Mouse (Mus musculus) forebrain, postnatal 0 days (tissue): ENCODE data around the gene Tmem198b. TPM values are rescaled to one million over a fixed set of nuclear protein-coding genes. Genes with fewer than 3 reads are reported as not detected.

Experiments used
- ATAC-seq: fragments of 200-750 bp; cut with Nextera tagmentation; 2 replicates; pipeline ENCODE4 v1.8.0; 2017; ENCODE audit warnings: mild to moderate bottlenecking, moderate library complexity
- DNase-seq: peaks from one replicate; pipeline ENCODE4 v3.0.0-alpha.2; 2015
- H3K27ac ChIP-seq: fragments of 300-500 bp; sonication (generic); 2 replicates; pipeline ENCODE4 v1.5.1; 2014; ENCODE audit warnings: low read depth, mild to moderate bottlenecking, antibody characterized with exemption, low read length, moderate library complexity, mixed read lengths
- H3K27me3 ChIP-seq: fragments of 300-500 bp; sonication (generic); 2 replicates; pipeline ENCODE4 v1.6.1; 2014; ENCODE audit warnings: mild to moderate bottlenecking, low read length, mixed read lengths; ENCODE audit not compliant: insufficient read depth
- H3K36me3 ChIP-seq: fragments of 300-500 bp; sonication (generic); 2 replicates; pipeline ENCODE4 v1.6.1; 2014; ENCODE audit warnings: mild to moderate bottlenecking, moderate library complexity; ENCODE audit not compliant: insufficient read depth
- H3K4me1 ChIP-seq: fragments of 300-500 bp; sonication (generic); 2 replicates; pipeline ENCODE4 v1.6.1; 2014; ENCODE audit warnings: antibody characterized with exemption; ENCODE audit not compliant: insufficient read depth
- H3K4me2 ChIP-seq: fragments of 300-500 bp; sonication (generic); 2 replicates; pipeline ENCODE4 v1.6.1; 2014; ENCODE audit warnings: low read depth, mild to moderate bottlenecking, moderate library complexity
- H3K4me3 ChIP-seq: fragments of 300-500 bp; sonication (generic); 2 replicates; pipeline ENCODE4 v1.5.1; 2014; ENCODE audit warnings: low read depth, low read length, mixed read lengths
- H3K9ac ChIP-seq: fragments of 300-500 bp; sonication (generic); 2 replicates; pipeline ENCODE4 v1.6.1; 2014; ENCODE audit warnings: mild to moderate bottlenecking
- H3K9me3 ChIP-seq: fragments of 300-500 bp; sonication (generic); 2 replicates; pipeline ENCODE4 v1.6.1; 2016; ENCODE audit warnings: low read length
- CTCF ChIP-seq: sonication (generic); IDR thresholded peaks from 2 replicates; pipeline ENCODE4 v1.5.1; 2016; ENCODE audit warnings: antibody characterized with exemption, control low read depth, low read depth
- WGBS: fragments of 180-500 bp; shearing (Covaris S2); extraction: QIAGEN DNeasy Blood & Tissue Kit; methylation state at CpG from one replicate; pipeline ENCODE4 v1.1.7; 2014; 5-methylcytosine and 5-hydroxymethylcytosine counted together
- polyA plus RNA-seq: library from polyadenylated mRNA; unstranded; fragments of >200 nt; fragmentation: Nextera tagmentation; extraction: Ambion mirVana; gene quantifications from 2 replicates; pipeline ENCODE4 v1.2.1, GENCODE M21; 2015
- total RNA-seq: library from RNA; depleted of rRNA; stranded (reverse); fragments of >200 nt; gene quantifications from 2 replicates; pipeline ENCODE4 v1.2.3, GENCODE M21; 2014

Tmem198b gene
- total and polyA plus RNA-seq, 2 experiments from 2014 or later, result 12.9 to 14.6 TPM

GRCm38 (mm10) chr10:128802956-128803355 is 1.2 kb downstream of the Tmem198b start:
- WGBS, result 64% methylated on average over 4 of the region's 4 CpGs

GRCm38 (mm10) chr10:128801981-128802495 is 2.1 kb downstream of the Tmem198b start:
- 89% methylated on average over 16 of the region's 16 CpGs for WGBS
- H3K9me3 ChIP-seq, result no peaks in the 10 kb centered on the region
- H3K36me3 ChIP-seq, result peaks cover 7% of the 10 kb centered on the region; the same call in 1 of the 2 replicates
- H3K4me2 ChIP-seq, result no peak overlapping the region
- H3K4me1 ChIP-seq, result peaks cover 8% of the 10 kb centered on the region
- peak; percentile 9; the same call in 1 of the 2 replicates for TF ChIP-seq CTCF
- ATAC-seq (no peak), DNase-seq (no peak)
- H3K27me3 ChIP-seq, result no peaks in the 10 kb centered on the region
- no peak overlapping the region for H3K27ac ChIP-seq
- H3K9ac ChIP-seq, result no peak overlapping the region
- no peak overlapping the region for H3K4me3 ChIP-seq

More at GRCm38 (mm10) chr10:128802956-128803355, 1.2 kb downstream of the Tmem198b start:
- peaks cover 16% of the 10 kb centered on the region for H3K4me1 ChIP-seq
- H3K4me3 ChIP-seq, result 0 out of 2 replicates have a peak overlapping the region, but pooled peaks have one; percentile 89
- no peaks in the 10 kb centered on the region for H3K27me3 ChIP-seq
- no peaks in the 10 kb centered on the region for H3K9me3 ChIP-seq
- ATAC-seq (no peak), DNase-seq (no peak)
- H3K4me2 ChIP-seq, result peak overlapping the region; percentile 81
- H3K36me3 ChIP-seq, result peaks cover 7% of the 10 kb centered on the region; the same call in 1 of the 2 replicates
- H3K9ac ChIP-seq, result peak overlapping the region; percentile 92
- TF ChIP-seq CTCF, result no peak
- H3K27ac ChIP-seq, result no peak overlapping the region; the same call in 1 of the 2 replicates

GRCm38 (mm10) chr10:128798676-128799075 is 5.5 kb downstream of the Tmem198b start:
- Histone ChIP-seq H3K4me1 (no peaks in the 10 kb centered on the region; the same call in 1 of the 2 replicates), H3K36me3 (peaks cover 7% of the 10 kb centered on the region; the same call in 1 of the 2 replicates), H3K27me3 (no peaks in the 10 kb centered on the region), H3K9ac (no peak overlapping the region), H3K9me3 (no peaks in the 10 kb centered on the region), H3K4me2 (no peak overlapping the region), H3K27ac (no peak overlapping the region), H3K4me3 (no peak overlapping the region)
- DNase-seq (no peak), ATAC-seq (no peak)
- WGBS, result 93% methylated on average over 8 of the region's 8 CpGs
- no peak for TF ChIP-seq CTCF

- H3K4me3 ChIP-seq, result no peak overlapping the region
- no peak overlapping the region for H3K27ac ChIP-seq
- no peaks in the 10 kb centered on the region for H3K36me3 ChIP-seq
- TF ChIP-seq CTCF, result no peak
- no peaks in the 10 kb centered on the region for H3K27me3 ChIP-seq
- no peaks in the 10 kb centered on the region for H3K4me1 ChIP-seq
- H3K9ac ChIP-seq, result no peak overlapping the region
- H3K4me2 ChIP-seq, result no peak overlapping the region
- no peaks in the 10 kb centered on the region for H3K9me3 ChIP-seq
- no peak for ATAC-seq
- WGBS, result 87% methylated on average over 3 of the region's 3 CpGs
- DNase-seq, result no peak
Measured at GRCm38 (mm10) chr10:128795581-128795980, 8.6 kb downstream of the Tmem198b start.

GRCm38 (mm10) chr10:128794391-128794790 is 9.8 kb downstream of the Tmem198b start:
- H3K27me3 ChIP-seq, result no peaks in the 10 kb centered on the region
- no peaks in the 10 kb centered on the region for H3K4me1 ChIP-seq
- ATAC-seq (no peak), DNase-seq (no peak)
- H3K27ac ChIP-seq, result no peak overlapping the region
- H3K9me3 ChIP-seq, result no peaks in the 10 kb centered on the region
- no peak overlapping the region for H3K4me3 ChIP-seq
- WGBS, result 92% methylated on average over 5 of the region's 5 CpGs
- no peaks in the 10 kb centered on the region for H3K36me3 ChIP-seq
- H3K4me2 ChIP-seq, result no peak overlapping the region
- H3K9ac ChIP-seq, result no peak overlapping the region
- TF ChIP-seq CTCF, result no peak

GRCm38 (mm10) chr10:128793258-128793657 is 10.9 kb downstream of the Tmem198b start:
- no peak for ATAC-seq
- no peak overlapping the region for H3K9ac ChIP-seq
- H3K4me3 ChIP-seq, result no peak overlapping the region
- H3K36me3 ChIP-seq, result no peaks in the 10 kb centered on the region
- 93% methylated on average over 1 of the region's 1 CpGs for WGBS
- no peaks in the 10 kb centered on the region for H3K4me1 ChIP-seq
- no peaks in the 10 kb centered on the region for H3K27me3 ChIP-seq
- no peak for TF ChIP-seq CTCF
- no peak overlapping the region for H3K4me2 ChIP-seq
- DNase-seq, result no peak
- H3K9me3 ChIP-seq, result no peaks in the 10 kb centered on the region
- H3K27ac ChIP-seq, result no peak overlapping the region

GRCm38 (mm10) chr10:128792041-128792440 is 12.1 kb downstream of the Tmem198b start:
- no peaks in the 10 kb centered on the region for H3K36me3 ChIP-seq
- no peaks in the 10 kb centered on the region for H3K4me1 ChIP-seq
- no peak for DNase-seq
- H3K4me2 ChIP-seq, result no peak overlapping the region
- no peak overlapping the region for H3K4me3 ChIP-seq
- H3K27me3 ChIP-seq, result no peaks in the 10 kb centered on the region
- no peak overlapping the region for H3K27ac ChIP-seq
- no peak for ATAC-seq
- TF ChIP-seq CTCF, result no peak
- H3K9me3 ChIP-seq, result no peaks in the 10 kb centered on the region
- H3K9ac ChIP-seq, result no peak overlapping the region
